Mouse (Mus musculus) retina, postnatal 1 day (tissue): Measurements from ENCODE around the gene Pip5k1c.
A peak's percentile ranks its signal among the peaks of the same experiment; 100 is the strongest.

ENCODE experiments used
- DNase-seq: peaks from one replicate; pipeline ENCODE4 v3.0.0-alpha.2; 2012

Pip5k1c gene

GRCm38 (mm10) chr10:81325781-81326180 lies 33.0 kb downstream of the Pip5k1c start:
- DNase-seq, result no peak

GRCm38 (mm10) chr10:81326858-81327257 lies 34.1 kb downstream of the Pip5k1c start:
- no peak for DNase-seq

- no peak for DNase-seq
Measured at GRCm38 (mm10) chr10:81327959-81328358, 35.2 kb downstream of the Pip5k1c start.

GRCm38 (mm10) chr10:81328386-81328785 lies 35.6 kb downstream of the Pip5k1c start, which contains the start of gene Tbxa2r:
TSS of gene Tbxa2r (plus strand) at chr10:81328731.
- DNase-seq, result no peak

GRCm38 (mm10) chr10:81329194-81329975 lies 36.6 kb downstream of the Pip5k1c start:
- DNase-seq, result no peak

GRCm38 (mm10) chr10:81330007-81330406 lies 37.2 kb downstream of the Pip5k1c start:
- DNase-seq, result no peak

- DNase-seq, result no peak
Measured at GRCm38 (mm10) chr10:81332277-81332676, 39.5 kb downstream of the Pip5k1c start.

- DNase-seq, result no peak
Measured at GRCm38 (mm10) chr10:81334324-81334723, 41.6 kb downstream of the Pip5k1c start.

GRCm38 (mm10) chr10:81335393-81336340 lies 42.9 kb downstream of the Pip5k1c start:
- no peak for DNase-seq

- no peak for DNase-seq
Measured at GRCm38 (mm10) chr10:81336558-81336957, 43.8 kb downstream of the Pip5k1c start.

GRCm38 (mm10) chr10:81340551-81341332 lies 48.0 kb downstream of the Pip5k1c start:
- DNase-seq, result no peak

- peak; percentile 74 for DNase-seq
Measured at GRCm38 (mm10) chr10:81341333-81341949, 48.7 kb downstream of the Pip5k1c start.

- no peak for DNase-seq
Measured at GRCm38 (mm10) chr10:81342686-81343505, 50.1 kb downstream of the Pip5k1c start, which contains the start of gene Gipc3. TSS of gene Gipc3 (minus strand) at chr10:81343266.

- no peak for DNase-seq
Measured at GRCm38 (mm10) chr10:81344421-81345161, 51.8 kb downstream of the Pip5k1c start.

- DNase-seq, result no peak
Measured at GRCm38 (mm10) chr10:81345162-81345534, 52.4 kb downstream of the Pip5k1c start.

- DNase-seq, result peak; percentile 81
Measured at GRCm38 (mm10) chr10:81346453-81347067, 53.8 kb downstream of the Pip5k1c start.

GRCm38 (mm10) chr10:81349146-81349545 lies 56.4 kb downstream of the Pip5k1c start:
- no peak for DNase-seq

- no peak for DNase-seq
Measured at GRCm38 (mm10) chr10:81349961-81350350, 57.2 kb downstream of the Pip5k1c start.

GRCm38 (mm10) chr10:81350351-81351063 lies 57.7 kb downstream of the Pip5k1c start, which contains the start of gene Hmg20b:
TSS of gene Hmg20b (minus strand) at chr10:81350480.
- DNase-seq, result peak; percentile 100
